Mouse (Mus musculus) kidney, adult 2 months (tissue): ENCODE data around the gene Dync1i1. TPM values are rescaled to one million over a fixed set of nuclear protein-coding genes. Genes with fewer than 3 reads are reported as not detected.

Experiments used
- DNase-seq: peaks from one replicate; pipeline ENCODE4 v3.0.0; 2021
- H3K27ac ChIP-seq: fragments of 200-500 bp; 2 replicates; pipeline ENCODE4 v1.5.1; 2012; ENCODE audit warnings: low read depth, low read length, control low read depth, inconsistent platforms; ENCODE audit not compliant: insufficient read depth
- H3K27me3 ChIP-seq: fragments of 200-500 bp; replicated peaks from 2 replicates; pipeline ENCODE4 v1.6.1; 2012; ENCODE audit warnings: mild to moderate bottlenecking, moderate library complexity, low read length, inconsistent platforms; ENCODE audit not compliant: control insufficient read depth, insufficient read depth
- H3K36me3 ChIP-seq: fragments of 200-500 bp; 2 replicates; pipeline ENCODE4 v1.6.1; 2012; ENCODE audit warnings: mild to moderate bottlenecking, moderate library complexity, low read length, inconsistent platforms; ENCODE audit not compliant: control insufficient read depth, insufficient read depth
- H3K4me1 ChIP-seq: fragments of 200-500 bp; 2 replicates; pipeline ENCODE4 v1.6.1; 2011; ENCODE audit warnings: low read length; ENCODE audit not compliant: control insufficient read depth, insufficient read depth
- H3K4me3 ChIP-seq: fragments of 200-500 bp; 2 replicates; pipeline ENCODE4 v1.5.1; 2011; ENCODE audit warnings: mild to moderate bottlenecking, low read depth, low read length, control low read depth; ENCODE audit not compliant: insufficient read depth
- CTCF ChIP-seq: fragments of 200-500 bp; conservative IDR thresholded peaks from 2 replicates; pipeline ENCODE4 v1.5.1; 2011; ENCODE audit warnings: low read depth, mild to moderate bottlenecking, control low read depth, low read length, moderate library complexity, mixed read lengths; ENCODE audit not compliant: insufficient read depth, insufficient read length
- POLR2A ChIP-seq: fragments of 200-500 bp; IDR thresholded peaks from one replicate; pipeline ENCODE4 v1.6.1; 2011; ENCODE audit warnings: low read depth, low read length, control low read depth
- WGBS: fragments of 180-500 bp; shearing (Covaris S2); methylation state at CpG from one replicate; pipeline ENCODE4 v1.1.7; 2018; 5-methylcytosine and 5-hydroxymethylcytosine counted together
- polyA plus RNA-seq: library from polyadenylated mRNA; depleted of rRNA; stranded (reverse); fragments of >200 nt; gene quantifications from 2 replicates; pipeline ENCODE4 v1.2.3, GENCODE M21; 2012

The Dync1i1 gene
- polyA plus RNA-seq, 1 experiment: 1.1 TPM

GRCm38 (mm10) chr6:5991817-5992755, 266.6 kb downstream of the Dync1i1 start:
- Histone ChIP-seq H3K4me3 (no peak overlapping the region), H3K4me1 (peaks cover 11% of the 10 kb centered on the region), H3K27me3 (no peaks in the 10 kb centered on the region), H3K36me3 (no peaks in the 10 kb centered on the region), H3K27ac (no peak overlapping the region)
- DNase-seq: peak; percentile 95
- TF ChIP-seq CTCF (no peak), POLR2A (no peak)
- WGBS: 25% methylated on average over 25 of the region's 25 CpGs

GRCm38 (mm10) chr6:5993056-5993455, 267.6 kb downstream of the Dync1i1 start:
- Histone ChIP-seq H3K4me3 (no peak overlapping the region), H3K36me3 (no peaks in the 10 kb centered on the region), H3K27ac (no peak overlapping the region), H3K4me1 (peaks cover 11% of the 10 kb centered on the region), H3K27me3 (no peaks in the 10 kb centered on the region)
- DNase-seq: peak; percentile 5
- 29% methylated on average over 7 of the region's 7 CpGs for WGBS
- TF ChIP-seq CTCF: no peak
- no peak for TF ChIP-seq POLR2A

DNA sequence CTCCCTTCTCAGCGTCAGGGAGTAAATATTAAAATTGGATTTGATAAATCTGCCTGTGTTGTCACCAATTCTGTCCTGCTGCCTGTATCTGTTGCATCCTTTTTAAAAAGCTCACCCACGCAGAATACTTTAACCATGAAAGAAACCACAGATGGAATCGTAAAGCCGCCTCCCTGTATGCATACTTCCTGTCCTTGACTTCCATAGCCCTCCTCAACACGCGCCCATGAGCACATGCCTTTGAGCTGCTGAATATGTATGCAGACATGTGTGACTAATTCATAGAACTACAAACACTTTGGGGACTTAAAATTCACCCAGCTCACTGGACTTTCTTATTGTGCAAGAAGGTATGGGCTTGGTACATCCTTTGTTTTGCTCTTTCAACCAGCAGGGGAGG, 272.1 kb downstream of the Dync1i1 start:
- Histone ChIP-seq H3K36me3 (no peaks in the 10 kb centered on the region), H3K27me3 (no peaks in the 10 kb centered on the region), H3K4me1 (peaks cover 4% of the 10 kb centered on the region; the same call in 1 of the 2 replicates), H3K4me3 (no peak overlapping the region), H3K27ac (no peak overlapping the region)
- TF ChIP-seq CTCF (no peak), POLR2A (no peak)
- DNase-seq: no peak
- 61% methylated on average over 6 of the region's 6 CpGs for WGBS

GRCm38 (mm10) chr6:6002061-6002460, 276.6 kb downstream of the Dync1i1 start:
- no peak for TF ChIP-seq POLR2A
- no peak for TF ChIP-seq CTCF
- no peak overlapping the region for H3K27ac ChIP-seq
- no peak for DNase-seq

GRCm38 (mm10) chr6:6004756-6005485, 279.5 kb downstream of the Dync1i1 start:
- H3K36me3 ChIP-seq: no peaks in the 10 kb centered on the region
- no peak overlapping the region for H3K27ac ChIP-seq
- H3K4me3 ChIP-seq: no peak overlapping the region
- no peaks in the 10 kb centered on the region for H3K4me1 ChIP-seq
- no peak for TF ChIP-seq CTCF
- no peak for TF ChIP-seq POLR2A
- 78% methylated on average over 12 of the region's 12 CpGs for WGBS
- DNase-seq: no peak
- no peaks in the 10 kb centered on the region for H3K27me3 ChIP-seq

More at GRCm38 (mm10) chr6:6002061-6002460, 276.6 kb downstream of the Dync1i1 start:
- no peaks in the 10 kb centered on the region for H3K27me3 ChIP-seq
- WGBS: 86% methylated on average over 3 of the region's 3 CpGs
- H3K4me3 ChIP-seq: no peak overlapping the region
- H3K4me1 ChIP-seq: no peaks in the 10 kb centered on the region
- H3K36me3 ChIP-seq: no peaks in the 10 kb centered on the region

DNA sequence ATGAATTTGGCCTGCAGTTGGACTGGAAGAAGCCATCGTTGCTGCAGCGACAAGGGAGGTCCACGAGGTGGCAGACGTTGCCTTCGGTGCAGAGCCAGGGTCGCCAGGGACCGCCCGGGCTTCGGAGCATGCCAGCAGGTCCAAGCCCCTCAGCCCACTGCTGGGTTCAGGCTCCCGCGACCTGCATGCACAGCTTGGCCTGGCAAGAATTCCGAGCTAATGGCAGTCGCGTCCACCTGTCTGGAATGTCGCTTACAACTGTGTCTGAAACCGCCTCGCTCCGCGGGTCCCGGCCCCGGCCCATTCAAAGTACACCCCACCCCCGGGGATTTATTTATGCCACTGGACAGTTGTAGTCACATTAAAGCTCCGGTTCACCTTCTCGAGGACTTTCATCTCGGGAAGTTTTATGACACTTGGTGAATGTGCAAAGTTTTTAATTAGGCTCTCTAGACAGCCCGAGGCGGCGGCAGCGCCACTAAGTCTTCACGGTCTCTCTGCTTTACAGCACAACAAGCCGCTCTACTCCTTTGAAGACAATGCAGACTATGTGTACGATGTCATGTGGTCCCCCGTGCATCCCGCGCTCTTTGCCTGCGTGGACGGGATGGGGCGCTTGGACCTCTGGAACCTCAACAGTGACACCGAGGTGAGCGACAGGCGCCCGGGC, 280.5 kb downstream of the Dync1i1 start:
- no peak overlapping the region for H3K27ac ChIP-seq
- H3K27me3 ChIP-seq: no peaks in the 10 kb centered on the region
- WGBS: 5% methylated on average over 42 of the region's 42 CpGs
- no peaks in the 10 kb centered on the region for H3K4me1 ChIP-seq
- peak overlapping the region; percentile 47 for H3K4me3 ChIP-seq
- H3K36me3 ChIP-seq: no peaks in the 10 kb centered on the region
- DNase-seq: peak; percentile 66
- TF ChIP-seq CTCF (peak; percentile 87), POLR2A (no peak)
